Mouse (Mus musculus) urinary bladder, adult 18-20 months (tissue): ENCODE measurements at regions not wholly inside any gene's neighbourhood (a gene's known extent, or its start where the extent isn't known, plus 50 kb on each side); places are given as distances from the start of the nearest gene placed in this dataset.

ENCODE experiments used
- DNase-seq, 2 experiments: peaks; one replicate each; pipeline ENCODE4 v3.0.0; 2022; ENCODE audit warnings: low spot score in 2 of 2, mixed read lengths in 2 of 2

DNA sequence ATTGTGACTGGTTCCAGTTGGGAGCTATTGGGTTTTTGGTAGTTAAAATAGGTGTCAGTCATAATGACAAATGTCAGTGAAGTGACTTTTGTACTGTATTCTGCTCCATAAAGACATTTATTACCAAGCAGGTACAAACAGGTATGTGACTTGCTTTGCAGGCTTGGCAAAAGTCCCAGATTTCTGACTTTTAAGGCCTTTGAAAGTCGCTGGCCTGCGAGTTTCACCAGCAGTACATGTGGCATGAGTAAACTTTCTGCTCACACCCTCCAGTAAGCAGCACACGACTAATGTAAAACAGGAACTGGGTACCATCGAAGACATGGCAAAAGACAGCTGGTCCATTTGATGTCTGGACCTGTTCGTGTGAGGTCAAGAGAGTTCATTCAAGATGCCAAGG is 659.2 kb downstream of the Zfp706 start:
- peak in 1 of 2 experiments; percentile 25 for DNase-seq

DNA sequence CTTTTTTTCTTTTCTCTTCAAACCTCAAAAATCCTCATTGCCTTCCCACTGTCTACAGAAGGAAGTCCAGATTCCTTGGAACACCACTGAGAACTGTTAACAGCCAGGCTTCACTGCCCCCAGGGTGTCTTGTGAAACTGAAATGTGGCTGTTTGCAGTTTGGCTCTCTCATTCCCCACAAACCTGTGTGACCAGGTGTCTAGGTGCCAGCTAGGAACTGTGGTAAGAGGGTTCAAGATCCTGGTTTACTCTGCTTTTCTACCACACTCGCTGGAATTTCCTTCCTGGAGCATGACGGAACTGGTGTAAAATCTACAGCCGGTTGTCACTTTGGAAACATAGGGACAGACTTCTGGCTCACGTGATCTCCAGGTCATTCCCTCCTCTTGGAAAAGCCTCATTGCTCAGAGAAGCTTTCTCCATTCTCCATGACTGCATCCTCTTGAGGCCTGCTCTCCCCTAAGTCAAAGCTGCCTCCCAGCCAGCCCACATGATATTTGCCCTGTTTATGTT is 660.2 kb downstream of the Zfp706 start:
- no peak for DNase-seq

DNA sequence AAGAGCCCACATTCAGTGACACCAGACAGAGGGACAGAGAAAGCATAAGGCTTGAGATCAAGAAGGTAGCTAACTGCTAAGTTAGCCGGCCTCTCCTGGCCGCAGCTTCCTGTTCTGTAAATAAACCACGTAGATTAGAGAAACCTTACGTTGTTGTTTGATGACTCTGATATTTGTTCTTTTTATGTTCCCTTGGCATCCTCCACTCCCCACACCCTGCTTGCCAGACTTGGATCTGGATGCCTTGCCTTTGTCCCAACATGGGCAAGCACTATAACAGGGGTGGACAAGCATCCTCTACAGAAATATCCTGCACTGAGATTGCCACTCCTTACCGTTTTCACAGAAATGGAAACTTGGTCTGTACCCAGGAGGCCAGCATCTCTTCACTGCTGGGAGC is 661.4 kb downstream of the Zfp706 start:
- DNase-seq = no peak

DNA sequence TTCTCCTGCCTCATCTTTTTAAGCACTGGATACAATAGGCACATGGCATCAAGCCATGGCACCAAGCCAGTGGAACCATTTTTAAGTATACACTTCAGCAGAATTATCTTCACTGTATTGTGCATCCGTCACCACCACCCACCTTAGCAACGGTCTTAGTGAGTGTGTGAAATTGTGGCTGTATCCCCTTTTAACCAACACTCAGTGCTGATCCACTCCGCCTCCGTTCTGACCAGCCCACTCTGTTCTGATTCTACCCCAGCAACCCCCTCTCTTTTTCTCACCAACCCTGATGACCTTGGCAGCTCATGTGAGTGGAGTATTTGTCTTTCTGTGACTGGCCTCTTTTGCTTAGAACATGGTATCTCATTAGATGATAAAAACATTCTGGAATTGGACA is 662.2 kb downstream of the Zfp706 start:
- no peak for DNase-seq

DNA sequence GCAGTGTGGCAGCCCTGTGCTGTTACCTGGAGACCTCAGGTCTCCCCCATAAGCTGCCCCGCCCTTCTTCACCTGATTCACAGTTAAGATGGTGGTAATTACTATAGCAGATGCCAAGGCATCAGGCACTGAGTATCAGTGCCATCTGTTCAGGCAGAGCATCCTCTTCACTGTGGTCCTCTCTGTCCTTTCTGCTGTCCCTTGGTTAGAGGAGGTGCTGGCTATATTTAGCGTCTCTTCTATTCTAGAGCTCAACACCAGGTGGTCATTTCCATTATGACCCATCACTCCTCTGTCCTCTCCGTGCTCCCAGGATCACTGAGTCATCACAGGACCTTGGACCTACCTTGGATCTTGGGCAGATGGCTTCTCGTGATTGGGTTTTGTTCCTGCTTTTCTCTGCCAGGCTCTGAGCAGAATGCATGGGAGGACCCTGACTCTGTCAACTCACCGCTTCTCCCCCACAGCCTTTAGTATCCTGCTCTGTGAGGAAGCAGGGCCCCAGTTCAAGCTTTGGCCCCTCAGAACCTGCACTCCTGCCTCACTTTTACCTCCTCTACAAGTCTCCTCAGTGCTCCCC is 667.5 kb downstream of the Zfp706 start:
- no peak for DNase-seq

DNA sequence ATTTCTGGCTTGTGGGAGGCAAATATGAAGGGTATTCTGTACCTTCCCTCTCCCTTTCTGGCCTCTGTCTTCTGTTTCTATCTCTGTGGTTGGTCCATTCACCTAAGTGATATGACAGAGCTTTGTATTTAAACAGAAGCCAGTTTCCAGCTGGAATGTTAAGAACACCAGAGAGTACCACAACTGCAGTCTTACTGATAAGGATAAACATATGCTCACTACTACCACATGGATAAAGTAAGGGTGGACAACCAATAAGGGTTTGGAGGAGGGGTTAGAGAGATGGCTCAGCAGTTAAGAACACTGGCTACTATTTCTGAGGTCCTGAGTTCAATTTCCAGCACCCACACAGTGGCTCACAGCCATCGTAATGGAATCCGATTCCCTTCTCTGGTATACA is 668.8 kb downstream of the Zfp706 start:
- no peak for DNase-seq

DNA sequence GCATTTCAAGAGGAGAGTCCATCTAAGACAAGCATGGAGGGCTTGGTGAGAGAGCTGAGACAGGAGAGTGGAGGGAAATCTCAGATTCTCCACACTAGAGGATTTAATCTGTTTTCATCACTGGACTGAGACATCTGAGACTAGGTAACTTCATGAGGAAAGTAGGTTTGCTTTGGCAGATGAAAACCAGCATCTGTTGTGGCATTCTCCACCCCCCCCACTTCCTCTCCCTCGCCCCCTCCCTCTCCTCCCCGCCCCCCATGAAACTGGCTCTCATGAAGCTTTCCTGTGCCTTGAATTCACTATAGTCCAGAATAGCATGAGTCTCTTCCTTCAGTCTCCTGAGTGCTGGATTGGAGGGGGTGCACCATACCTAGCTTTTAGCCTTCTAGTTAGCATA is 670.7 kb downstream of the Zfp706 start:
- DNase-seq = no peak

DNA sequence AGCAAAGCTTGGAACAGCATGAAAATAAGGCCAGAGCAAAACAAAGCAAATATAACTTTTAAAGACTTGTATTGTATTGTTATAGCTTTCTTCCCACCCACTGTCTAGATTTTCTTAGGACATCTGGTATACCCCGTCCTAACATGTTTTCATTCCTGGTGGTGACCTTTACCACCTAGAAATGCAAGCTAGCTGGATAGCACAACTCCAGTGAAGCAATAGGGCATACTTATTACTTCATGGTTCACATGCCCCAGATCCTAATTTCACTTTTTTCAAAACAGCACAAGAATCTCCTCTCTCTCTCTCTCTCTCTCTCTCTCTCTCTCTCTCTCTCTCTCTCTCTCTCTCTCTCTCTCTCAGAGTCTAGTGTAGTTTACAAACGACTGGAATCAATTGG is 672.5 kb downstream of the Zfp706 start:
- no peak for DNase-seq

DNA sequence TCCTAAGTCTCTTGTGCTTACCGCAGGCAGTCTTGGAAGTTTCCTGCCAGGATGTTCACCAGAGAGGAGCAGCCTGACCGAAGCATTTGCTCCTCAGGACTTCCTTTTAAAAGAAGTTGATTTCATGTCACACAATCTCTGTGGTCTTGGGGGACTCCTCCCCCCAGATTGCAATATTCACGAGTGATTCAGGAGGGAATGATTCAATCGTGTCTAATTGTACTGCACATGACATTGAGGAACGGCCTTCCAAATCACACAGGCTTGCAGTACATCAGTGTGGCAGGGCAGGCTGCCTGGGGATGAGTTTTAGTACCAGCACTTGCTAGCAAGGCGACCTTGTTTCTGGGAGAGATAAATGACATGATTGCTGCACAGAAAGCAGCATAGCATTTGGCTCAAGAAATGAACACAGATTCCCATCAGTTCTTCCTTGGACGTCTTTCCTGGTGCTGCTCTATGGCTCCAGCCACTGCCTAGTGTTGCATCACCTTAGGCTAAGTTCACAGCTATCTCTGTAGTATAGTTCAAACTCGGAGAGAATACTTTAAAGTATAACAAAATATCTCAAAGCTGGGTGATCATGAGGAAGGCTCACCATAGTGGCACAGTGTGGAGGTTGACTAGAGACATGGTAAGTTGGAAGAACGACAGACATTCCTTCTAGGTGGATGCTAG is 673.0 kb downstream of the Zfp706 start:
- no peak for DNase-seq

DNA sequence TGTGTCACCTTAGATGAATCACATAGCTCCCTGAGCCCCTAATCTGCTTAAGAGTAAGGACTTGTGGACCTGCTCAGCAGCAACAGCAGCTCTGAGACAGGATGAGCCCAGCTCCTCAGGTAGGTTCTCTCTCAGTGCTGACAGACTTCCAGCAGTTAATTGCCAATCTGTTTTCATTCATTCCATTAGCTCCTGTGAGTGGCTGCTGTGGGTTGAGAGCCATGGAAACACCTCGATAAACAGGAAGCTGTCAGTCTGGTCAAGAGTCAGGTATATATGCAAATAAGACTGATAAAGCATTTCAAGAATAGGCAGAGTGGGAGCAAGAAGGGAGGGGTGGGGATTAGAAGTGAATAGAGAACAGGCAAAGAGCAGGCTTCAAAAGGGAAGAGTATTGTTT is 673.7 kb downstream of the Zfp706 start:
- no peak for DNase-seq

DNA sequence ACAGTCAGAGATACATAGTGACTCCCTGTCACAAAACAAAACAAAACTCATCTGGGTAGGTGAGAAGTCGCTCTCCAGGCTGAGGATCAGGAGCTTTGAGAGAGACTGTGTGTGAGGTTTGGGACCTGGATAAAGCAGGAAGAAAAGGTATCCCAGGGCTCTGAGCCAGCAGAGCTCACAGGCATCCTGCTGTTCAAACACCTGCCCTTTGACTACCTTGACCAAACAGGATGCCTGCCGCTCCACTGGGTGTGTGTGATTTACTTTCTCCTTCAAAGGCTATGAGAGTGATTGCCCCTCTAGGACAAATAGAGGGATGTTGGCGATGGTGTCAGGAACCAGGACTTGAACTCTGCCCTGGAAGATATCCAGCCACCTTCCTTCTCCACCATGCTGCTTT is 674.3 kb downstream of the Zfp706 start:
- DNase-seq = no peak
